Mouse (Mus musculus): ENCODE data around the gene Ripk1. TPM values are rescaled to one million over a fixed set of nuclear protein-coding genes. Genes with fewer than 3 reads are reported as not detected.

Gene Ripk1
- total and polyA plus RNA-seq, 2 experiments = 5.1 to 21.6 TPM

- H3K27ac ChIP-seq (replicated peaks; ENCODE audit: insufficient read depth, low read depth, low read length) = no peak overlapping the region
- WGBS = 76% methylated on average over 2 of the region's 2 CpGs
- peak; percentile 30 for DNase-seq (ENCODE audit: extremely low read depth, low read depth, low spot score)
Measured at GRCm38 (mm10) chr13:34007234-34007633, 5.1 kb downstream of the Ripk1 start.

GRCm38 (mm10) chr13:34016927-34017569, 14.9 kb downstream of the Ripk1 start:
- Histone ChIP-seq H3K27me3 (ENCODE audit: control insufficient read depth, insufficient read depth, low read length) (no peaks in the 10 kb centered on the region), H3K36me3 (ENCODE audit: control insufficient read depth, insufficient read depth, low read length) (peaks cover 86% of the 10 kb centered on the region), H3K9ac (ENCODE audit: low read depth, low read length) (no peak overlapping the region), H3K4me3 (ENCODE audit: insufficient read depth, low read depth, low read length) (no peak overlapping the region), H3K27ac (replicated peaks; ENCODE audit: insufficient read depth, low read depth, low read length) (no peak overlapping the region), H3K79me2 (ENCODE audit: control insufficient read depth, insufficient read depth, low read length) (no peaks in the 10 kb centered on the region; the same call in 1 of the 2 replicates), H3K4me1 (ENCODE audit: control insufficient read depth, insufficient read depth, low read length) (no peaks in the 10 kb centered on the region)
- 46% methylated on average over 9 of the region's 9 CpGs for WGBS
- no peak for TF ChIP-seq CTCF (IDR thresholded peaks at IDR 0.05; ENCODE audit: low read depth, low read length)
- TF ChIP-seq POLR2A (IDR thresholded peaks at IDR 0.05; ENCODE audit: extremely low read depth, insufficient read depth, low read length) = no peak
- DNase-seq (ENCODE audit: extremely low read depth, low read depth, low spot score) = peak; percentile 67

More at GRCm38 (mm10) chr13:34007234-34007633, 5.1 kb downstream of the Ripk1 start:
- Histone ChIP-seq H3K27me3 (ENCODE audit: control insufficient read depth, insufficient read depth, low read length) (no peaks in the 10 kb centered on the region), H3K4me1 (ENCODE audit: control insufficient read depth, insufficient read depth, low read length) (peaks cover 12% of the 10 kb centered on the region), H3K79me2 (ENCODE audit: control insufficient read depth, insufficient read depth, low read length) (peaks cover 29% of the 10 kb centered on the region; the same call in 1 of the 2 replicates), H3K36me3 (ENCODE audit: control insufficient read depth, insufficient read depth, low read length) (peaks cover 29% of the 10 kb centered on the region), H3K4me3 (ENCODE audit: insufficient read depth, low read depth, low read length) (no peak overlapping the region), H3K9ac (ENCODE audit: low read depth, low read length) (no peak overlapping the region)
- no peak for TF ChIP-seq POLR2A (IDR thresholded peaks at IDR 0.05; ENCODE audit: extremely low read depth, insufficient read depth, low read length)

DNA sequence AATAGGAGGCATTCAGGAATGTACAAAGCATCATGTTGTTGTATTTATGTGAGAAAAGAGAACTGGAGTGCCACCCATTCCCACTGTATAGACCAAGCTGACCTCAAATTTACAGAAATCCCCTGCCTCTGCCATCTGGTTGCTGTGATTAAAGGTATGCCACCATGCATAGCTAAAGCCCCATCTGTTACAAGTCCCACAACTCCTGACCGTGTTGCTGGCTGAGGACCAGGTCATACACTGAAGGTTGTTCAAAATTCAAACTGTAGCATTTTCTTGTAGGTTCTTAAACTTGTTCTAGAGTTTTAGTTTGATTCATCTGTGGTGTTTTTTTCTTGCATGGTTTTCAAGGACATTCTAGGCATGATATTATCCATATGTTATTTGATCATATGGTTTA, 16.4 kb downstream of the Ripk1 start:
- TF ChIP-seq CTCF (IDR thresholded peaks at IDR 0.05; ENCODE audit: low read depth, low read length) (no peak), POLR2A (IDR thresholded peaks at IDR 0.05; ENCODE audit: extremely low read depth, insufficient read depth, low read length) (no peak)
- WGBS = 100% methylated on average over 1 of the region's 1 CpGs
- no peak for DNase-seq (ENCODE audit: extremely low read depth, low read depth, low spot score)
- no peaks in the 10 kb centered on the region for H3K27me3 ChIP-seq (ENCODE audit: control insufficient read depth, insufficient read depth, low read length)
- no peaks in the 10 kb centered on the region; the same call in 1 of the 2 replicates for H3K79me2 ChIP-seq (ENCODE audit: control insufficient read depth, insufficient read depth, low read length)
- peaks cover 86% of the 10 kb centered on the region for H3K36me3 ChIP-seq (ENCODE audit: control insufficient read depth, insufficient read depth, low read length)
- no peaks in the 10 kb centered on the region for H3K4me1 ChIP-seq (ENCODE audit: control insufficient read depth, insufficient read depth, low read length)
- H3K4me3 ChIP-seq (ENCODE audit: insufficient read depth, low read depth, low read length) = no peak overlapping the region
- no peak overlapping the region for H3K9ac ChIP-seq (ENCODE audit: low read depth, low read length)
- H3K27ac ChIP-seq (replicated peaks; ENCODE audit: insufficient read depth, low read depth, low read length) = no peak overlapping the region

DNA sequence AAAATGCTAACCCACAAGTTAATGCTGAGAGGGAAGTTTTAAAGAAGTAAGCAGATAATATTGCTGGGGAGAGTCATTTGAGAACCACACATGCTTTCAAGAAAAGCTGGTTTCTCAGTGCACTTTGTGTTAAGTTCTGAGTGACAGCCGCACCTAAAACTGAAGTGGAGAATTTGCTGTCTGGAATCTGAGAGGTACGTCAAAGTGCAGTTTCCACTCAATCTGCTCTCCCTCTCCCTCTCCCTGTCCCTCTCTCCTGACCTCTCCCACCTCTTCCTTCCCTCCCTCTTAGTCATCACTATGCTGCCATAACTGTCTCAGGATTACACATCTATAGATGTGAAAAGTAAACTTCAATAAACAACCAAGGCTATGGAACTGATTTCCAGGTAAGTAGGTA, 19.8 kb downstream of the Ripk1 start:
- H3K27me3 ChIP-seq (ENCODE audit: control insufficient read depth, insufficient read depth, low read length) = no peaks in the 10 kb centered on the region
- H3K79me2 ChIP-seq (ENCODE audit: control insufficient read depth, insufficient read depth, low read length) = no peaks in the 10 kb centered on the region; the same call in 1 of the 2 replicates
- WGBS = 90% methylated on average over 2 of the region's 2 CpGs
- TF ChIP-seq CTCF (IDR thresholded peaks at IDR 0.05; ENCODE audit: low read depth, low read length) (no peak), POLR2A (IDR thresholded peaks at IDR 0.05; ENCODE audit: extremely low read depth, insufficient read depth, low read length) (no peak)
- H3K4me1 ChIP-seq (ENCODE audit: control insufficient read depth, insufficient read depth, low read length) = no peaks in the 10 kb centered on the region
- peaks cover 78% of the 10 kb centered on the region for H3K36me3 ChIP-seq (ENCODE audit: control insufficient read depth, insufficient read depth, low read length)
- no peak overlapping the region for H3K9ac ChIP-seq (ENCODE audit: low read depth, low read length)
- no peak for DNase-seq (ENCODE audit: extremely low read depth, low read depth, low spot score)
- no peak overlapping the region for H3K4me3 ChIP-seq (ENCODE audit: insufficient read depth, low read depth, low read length)
- H3K27ac ChIP-seq (replicated peaks; ENCODE audit: insufficient read depth, low read depth, low read length) = no peak overlapping the region

DNA sequence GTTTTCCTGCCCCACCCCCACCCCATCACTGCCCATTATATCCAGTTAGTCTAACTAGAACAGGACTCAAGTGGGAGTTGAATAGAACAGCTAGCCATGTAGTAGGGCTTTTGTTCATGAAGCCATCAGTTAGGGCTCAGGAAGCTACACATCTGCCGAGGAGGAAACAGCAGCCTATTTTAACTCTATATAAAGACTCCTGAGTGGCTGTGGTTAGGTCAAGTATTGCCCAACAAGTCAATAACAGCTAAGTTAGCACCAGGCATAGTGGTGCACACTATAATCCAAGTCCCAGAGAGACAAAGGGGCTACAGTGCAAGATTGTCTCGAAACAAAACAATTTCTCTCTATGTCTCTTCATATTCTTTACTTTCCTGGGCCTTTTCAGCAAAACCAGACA, 29.9 kb downstream of the Ripk1 start:
- Histone ChIP-seq H3K4me3 (ENCODE audit: insufficient read depth, low read depth, low read length) (no peak overlapping the region), H3K27me3 (ENCODE audit: control insufficient read depth, insufficient read depth, low read length) (no peaks in the 10 kb centered on the region), H3K79me2 (ENCODE audit: control insufficient read depth, insufficient read depth, low read length) (no peaks in the 10 kb centered on the region; the same call in 1 of the 2 replicates), H3K27ac (replicated peaks; ENCODE audit: insufficient read depth, low read depth, low read length) (no peak overlapping the region), H3K36me3 (ENCODE audit: control insufficient read depth, insufficient read depth, low read length) (peaks cover 52% of the 10 kb centered on the region), H3K4me1 (ENCODE audit: control insufficient read depth, insufficient read depth, low read length) (peaks cover 4% of the 10 kb centered on the region), H3K9ac (ENCODE audit: low read depth, low read length) (no peak overlapping the region)
- no peak for DNase-seq (ENCODE audit: extremely low read depth, low read depth, low spot score)
- WGBS = 57% methylated on average over 2 of the region's 2 CpGs
- no peak for TF ChIP-seq CTCF (IDR thresholded peaks at IDR 0.05; ENCODE audit: low read depth, low read length)

- WGBS = 24% methylated on average over 3 of the region's 3 CpGs
- Histone ChIP-seq H3K9ac (ENCODE audit: low read depth, low read length) (no peak overlapping the region), H3K79me2 (ENCODE audit: control insufficient read depth, insufficient read depth, low read length) (peaks cover 7% of the 10 kb centered on the region; the same call in 1 of the 2 replicates), H3K4me1 (ENCODE audit: control insufficient read depth, insufficient read depth, low read length) (peaks cover 16% of the 10 kb centered on the region), H3K4me3 (ENCODE audit: insufficient read depth, low read depth, low read length) (no peak overlapping the region), H3K36me3 (ENCODE audit: control insufficient read depth, insufficient read depth, low read length) (peaks cover 26% of the 10 kb centered on the region), H3K27me3 (ENCODE audit: control insufficient read depth, insufficient read depth, low read length) (no peaks in the 10 kb centered on the region), H3K27ac (replicated peaks; ENCODE audit: insufficient read depth, low read depth, low read length) (peak overlapping the region; percentile 56)
- TF ChIP-seq POLR2A (IDR thresholded peaks at IDR 0.05; ENCODE audit: extremely low read depth, insufficient read depth, low read length) = no peak
- TF ChIP-seq CTCF (IDR thresholded peaks at IDR 0.05; ENCODE audit: low read depth, low read length) = no peak
- DNase-seq (ENCODE audit: extremely low read depth, low read depth, low spot score) = peak; percentile 74
Measured at GRCm38 (mm10) chr13:34035424-34035823, 33.3 kb downstream of the Ripk1 start.
